ENCODE assay signal across 9 mouse cellular contexts in genomic region chr12:85569393-85570157, GRCm38 (mm10). TPM values are rescaled to one million over a fixed set of nuclear protein-coding genes. Genes with fewer than 3 reads are reported as not detected.
DNase-seq lines count a peak whose midpoint lies in the region; ATAC-seq lines count a peak whose summit lies in the region.
"Had no signal": no experiment of that assay in that cellular context is flagged by ENCODE, and none has a peak within 500 bp of the region (broad histone marks: within the 10 kb centered on the region; RNA-seq: fewer than 3 reads in every experiment).

No protein-coding gene starts in this region.

- no peaks in the 10 kb centered on the region for H3K36me3 ChIP-seq in intestine, embryonic 16.5 days (ENCODE audit: control insufficient read depth, insufficient read depth, low read length)
- H3K36me3 ChIP-seq in intestine, embryonic 15.5 days: no peaks in the 10 kb centered on the region
- H3K36me3 ChIP-seq in embryonic facial prominence, embryonic 14.5 days (ENCODE audit: control insufficient read depth, insufficient read depth, low read length): no peaks in the 10 kb centered on the region
- H3K36me3 ChIP-seq in kidney, embryonic 16.5 days (ENCODE audit: insufficient read depth, low read length): no peaks in the 10 kb centered on the region
- H3K36me3 ChIP-seq: limb, embryonic 12.5 days had no signal

- H3K9me3 ChIP-seq in intestine, embryonic 16.5 days (ENCODE audit: control insufficient read depth, low read length): no peaks in the 10 kb centered on the region
- H3K9me3 ChIP-seq in intestine, embryonic 15.5 days: no peaks in the 10 kb centered on the region
- H3K9me3 ChIP-seq in embryonic facial prominence, embryonic 14.5 days (ENCODE audit: control insufficient read depth, low read length): no peaks in the 10 kb centered on the region
- no peaks in the 10 kb centered on the region for H3K9me3 ChIP-seq in kidney, embryonic 16.5 days (ENCODE audit: low read length)
- H3K9me3 ChIP-seq: limb, embryonic 12.5 days had no signal

- peaks cover 3% of the 10 kb centered on the region; the same call in 1 of the 2 replicates for H3K4me1 ChIP-seq in intestine, embryonic 16.5 days (ENCODE audit: control insufficient read depth, insufficient read depth, low read length)
- peaks cover 9% of the 10 kb centered on the region; the same call in 1 of the 2 replicates for H3K4me1 ChIP-seq in intestine, embryonic 15.5 days (replicated peaks)
- no peaks in the 10 kb centered on the region for H3K4me1 ChIP-seq in embryonic facial prominence, embryonic 14.5 days (ENCODE audit: control insufficient read depth, insufficient read depth, low read length)
- H3K4me1 ChIP-seq in kidney, embryonic 16.5 days (ENCODE audit: insufficient read depth, low read length): no peaks in the 10 kb centered on the region; the same call in 1 of the 2 replicates

- no peak overlapping the region for H3K4me2 ChIP-seq in intestine, embryonic 16.5 days (ENCODE audit: low read depth, low read length)
- H3K4me2 ChIP-seq in intestine, embryonic 15.5 days (replicated peaks): no peak overlapping the region
- no peak overlapping the region for H3K4me2 ChIP-seq in embryonic facial prominence, embryonic 14.5 days (ENCODE audit: low read depth, low read length)
- no peak overlapping the region for H3K4me2 ChIP-seq in kidney, embryonic 16.5 days (replicated peaks; ENCODE audit: low read depth, low read length)
- H3K4me2 ChIP-seq: limb, embryonic 12.5 days had no signal

- DNase-seq in Muller cell, postnatal 12 days (ENCODE audit: inconsistent ontology term): peak; percentile 78
- peak; percentile 62 for DNase-seq in embryonic facial prominence, embryonic 14.5 days (ENCODE audit: low spot score)
- DNase-seq in lung, postnatal 36 days: peak; percentile 69
- DNase-seq in cerebellum, postnatal 14 days: no peak
- no peak for DNase-seq in c-Kit-positive CD71-positive TER-119-positive erythroid progenitor cells, embryonic 14.5 days (ENCODE audit: low spot score)

- no peak overlapping the region for H3K9ac ChIP-seq in intestine, embryonic 16.5 days (ENCODE audit: low read depth, low read length)
- no peak overlapping the region for H3K9ac ChIP-seq in intestine, embryonic 15.5 days
- H3K9ac ChIP-seq in embryonic facial prominence, embryonic 14.5 days (ENCODE audit: low read depth, low read length): no peak overlapping the region
- H3K9ac ChIP-seq in kidney, embryonic 16.5 days (replicated peaks; ENCODE audit: low read length): no peak overlapping the region
- H3K9ac ChIP-seq: limb, embryonic 12.5 days had no signal

- no peak overlapping the region for H3K27ac ChIP-seq in intestine, embryonic 16.5 days (ENCODE audit: low read length)
- no peak overlapping the region for H3K27ac ChIP-seq in intestine, embryonic 15.5 days
- H3K27ac ChIP-seq in embryonic facial prominence, embryonic 14.5 days (replicated peaks; ENCODE audit: low read depth, low read length): no peak overlapping the region
- no peak overlapping the region for H3K27ac ChIP-seq in kidney, embryonic 16.5 days (ENCODE audit: low read length)
- H3K27ac ChIP-seq: limb, embryonic 12.5 days had no signal

- no peaks in the 10 kb centered on the region for H3K27me3 ChIP-seq in intestine, embryonic 16.5 days (replicated peaks; ENCODE audit: control insufficient read depth, insufficient read depth, low read length)
- H3K27me3 ChIP-seq in intestine, embryonic 15.5 days (replicated peaks): no peaks in the 10 kb centered on the region
- no peaks in the 10 kb centered on the region for H3K27me3 ChIP-seq in embryonic facial prominence, embryonic 14.5 days (replicated peaks; ENCODE audit: control insufficient read depth, insufficient read depth, low read length)
- no peaks in the 10 kb centered on the region for H3K27me3 ChIP-seq in kidney, embryonic 16.5 days (ENCODE audit: insufficient read depth, low read length)
- H3K27me3 ChIP-seq: limb, embryonic 12.5 days had no signal

- H3K4me3 ChIP-seq in intestine, embryonic 16.5 days (ENCODE audit: low read length): no peak overlapping the region
- H3K4me3 ChIP-seq in intestine, embryonic 15.5 days (replicated peaks): no peak overlapping the region
- no peak overlapping the region for H3K4me3 ChIP-seq in embryonic facial prominence, embryonic 14.5 days (ENCODE audit: low read depth, low read length)
- no peak overlapping the region for H3K4me3 ChIP-seq in kidney, embryonic 16.5 days (ENCODE audit: low read length)
- H3K4me3 ChIP-seq: limb, embryonic 12.5 days had no signal

- 54% methylated on average over 12 of the region's 12 CpGs for WGBS in intestine, embryonic 16.5 days
- 53% methylated on average over 12 of the region's 12 CpGs for WGBS in intestine, embryonic 15.5 days
- 59% methylated on average over 12 of the region's 12 CpGs for WGBS in embryonic facial prominence, embryonic 14.5 days
- 54% methylated on average over 12 of the region's 12 CpGs for WGBS in kidney, embryonic 16.5 days

- peak; percentile 47; the same call in 1 of the 2 replicates for ATAC-seq in intestine, embryonic 16.5 days
- ATAC-seq in intestine, embryonic 15.5 days: no peak
- ATAC-seq in embryonic facial prominence, embryonic 14.5 days (ENCODE audit: low read depth): no peak
- no peak for ATAC-seq in kidney, embryonic 16.5 days (ENCODE audit: low FRiP score, low TSS enrichment)

RNA-seq across cellular contexts. Expression of gene Jdp2, which starts 29.3 kb away (rescaled TPM):
- 0.26 and 0.27 TPM in 2 replicates for polyA plus RNA-seq in intestine, embryonic 16.5 days (2015; fragmentation: Nextera tagmentation; extraction: Ambion mirVana)
- 0.62 and 0.74 TPM in 2 replicates for polyA plus RNA-seq in intestine, embryonic 15.5 days (2015; fragmentation: Nextera tagmentation; extraction: Ambion mirVana)
- polyA plus RNA-seq in embryonic facial prominence, embryonic 14.5 days (2014; fragmentation: Nextera tagmentation; extraction: Ambion mirVana): 1.7 and 2.4 TPM in 2 replicates
- 0.21 and 0.32 TPM in 2 replicates for polyA plus RNA-seq in kidney, embryonic 16.5 days (2015; fragmentation: Nextera tagmentation; extraction: Ambion mirVana)

Comparison
In these comparisons a context has a peak if more than half of its experiments do, and no peak if none do; other contexts are left out.
1. DNase-seq: peak in Muller cell, postnatal 12 days (single experiment), embryonic facial prominence, embryonic 14.5 days (single experiment) and lung, postnatal 36 days (single experiment); none in cerebellum, postnatal 14 days (0 of 2) and c-Kit-positive CD71-positive TER-119-positive erythroid progenitor cells, embryonic 14.5 days (single experiment).